Mouse (Mus musculus): Measurements from ENCODE around the gene Crb1.
"Not testable (repeated sequence)": the region's sequence is repeated elsewhere in the genome, so short reads cannot be mapped to it uniquely, and the experiment has no call there.

DNA sequence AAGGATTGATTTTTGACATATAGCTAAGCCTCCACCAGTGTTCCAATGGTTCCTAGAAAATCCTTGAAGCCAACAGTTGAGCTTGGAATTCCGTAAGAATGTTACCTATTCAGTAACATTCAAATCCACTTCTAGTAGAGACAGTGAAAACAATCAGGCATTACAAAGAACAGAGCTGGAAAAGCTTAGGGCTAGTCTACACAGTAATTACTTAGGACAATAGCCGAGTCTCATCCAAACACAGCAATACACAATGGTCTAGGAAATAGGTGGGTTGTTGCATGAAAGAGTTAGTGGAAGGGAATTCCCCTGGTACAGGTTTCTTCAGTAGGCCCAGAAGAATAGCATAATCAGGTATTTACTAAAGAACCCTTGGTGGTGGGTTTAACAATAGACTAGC, 35.5 kb upstream of the Crb1 start:
- not testable (repeated sequence) for TF ChIP-seq POLR2A (IDR thresholded peaks at IDR 0.05; ENCODE audit: insufficient read depth, low read length); CTCF (IDR thresholded peaks at IDR 0.05; ENCODE audit: low read depth, low read length); EP300 (IDR thresholded peaks at IDR 0.05; ENCODE audit: insufficient read depth, low read depth, low read length)
